In genomic region chr11:37478970-37479482, GRCm38 (mm10) we compare ENCODE assay signal across 15 mouse cellular contexts.
DNase-seq lines count a peak whose midpoint lies in the region.
"Had no signal": no experiment of that assay in that cellular context is flagged by ENCODE, and none has a peak within 500 bp of the region (broad histone marks: within the 10 kb centered on the region; RNA-seq: fewer than 3 reads in every experiment).

No protein-coding gene starts in this region.

- DNase-seq in frontal cortex, adult 2 months (ENCODE audit: extremely low spot score in 1 of 2, low spot score in 1 of 2): peak; percentile 2 to 12
- no peak for DNase-seq in frontal cortex, postnatal 14 days (ENCODE audit: low spot score in 2 of 2)
- peak; percentile 10 for DNase-seq in right cerebral cortex, adult 18-20 months
- DNase-seq in right cerebral cortex, postnatal 25 days: no peak
- DNase-seq in telencephalon, adult 2 months (ENCODE audit: low read depth, low spot score): peak; percentile 51
- no peak for DNase-seq in cerebellum, postnatal 10 days
- DNase-seq: adrenal gland, adult 2 months; adrenal gland, postnatal 10 days; adrenal gland, postnatal 25 days; cerebellum, adult 11-12 months; cerebellum, adult 2 months; cerebellum, adult 9-10 months; cerebellum, postnatal 14 days; cerebellum, postnatal 36 days; embryo, embryonic 11 days had no signal

Comparison
In these comparisons a context has a peak if more than half of its experiments do, and no peak if none do; other contexts are left out.
1. DNase-seq: peak in frontal cortex, adult 2 months (2 of 2), right cerebral cortex, adult 18-20 months (single experiment) and telencephalon, adult 2 months (single experiment); none in frontal cortex, postnatal 14 days (0 of 2), right cerebral cortex, postnatal 25 days (single experiment) and cerebellum, postnatal 10 days (0 of 2).